Mouse (Mus musculus) spleen, postnatal 36 days (tissue): ENCODE measurements around the gene Bhlhe40.

Experiments used
- DNase-seq, 2 experiments: peaks; one replicate each; pipeline ENCODE4 v3.0.0; 2022; ENCODE audit warnings: low spot score in 2 of 2, mixed read lengths in 1 of 2

Gene Bhlhe40

DNA sequence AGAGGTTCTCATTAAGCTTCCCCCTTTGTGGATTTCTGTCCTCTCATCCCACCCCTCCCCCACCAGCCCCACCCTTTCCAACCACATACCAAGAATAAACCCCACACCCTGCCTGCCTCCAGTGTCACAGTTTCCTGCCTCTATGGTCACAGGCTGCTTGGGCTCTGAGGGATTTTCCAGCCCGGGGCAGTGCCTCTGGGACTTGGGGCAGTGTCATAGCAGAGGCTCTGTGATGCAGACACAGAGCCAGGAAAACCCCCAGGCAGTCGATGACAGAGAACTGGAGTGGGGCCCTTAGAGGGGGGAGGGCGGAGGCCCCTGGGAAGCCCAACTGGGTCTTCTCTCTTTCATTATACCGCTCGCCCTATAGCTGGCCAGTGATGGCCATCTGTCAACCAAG, 27.9 kb downstream of the Bhlhe40 start:
- DNase-seq: no peak

GRCm38 (mm10) chr6:108692986-108693385, 32.6 kb downstream of the Bhlhe40 start:
- no peak for DNase-seq

- peak; percentile 24 to 37 for DNase-seq
These were observed 34.7 kb downstream of the Bhlhe40 start for GRCm38 (mm10) chr6:108694965-108695724.

- DNase-seq: peak; percentile 82 to 83
These were observed 35.7 kb downstream of the Bhlhe40 start for GRCm38 (mm10) chr6:108695844-108696821.

- DNase-seq: no peak
These were observed 36.4 kb downstream of the Bhlhe40 start for GRCm38 (mm10) chr6:108696822-108697202.

GRCm38 (mm10) chr6:108697345-108697744, 36.9 kb downstream of the Bhlhe40 start:
- no peak for DNase-seq

DNA sequence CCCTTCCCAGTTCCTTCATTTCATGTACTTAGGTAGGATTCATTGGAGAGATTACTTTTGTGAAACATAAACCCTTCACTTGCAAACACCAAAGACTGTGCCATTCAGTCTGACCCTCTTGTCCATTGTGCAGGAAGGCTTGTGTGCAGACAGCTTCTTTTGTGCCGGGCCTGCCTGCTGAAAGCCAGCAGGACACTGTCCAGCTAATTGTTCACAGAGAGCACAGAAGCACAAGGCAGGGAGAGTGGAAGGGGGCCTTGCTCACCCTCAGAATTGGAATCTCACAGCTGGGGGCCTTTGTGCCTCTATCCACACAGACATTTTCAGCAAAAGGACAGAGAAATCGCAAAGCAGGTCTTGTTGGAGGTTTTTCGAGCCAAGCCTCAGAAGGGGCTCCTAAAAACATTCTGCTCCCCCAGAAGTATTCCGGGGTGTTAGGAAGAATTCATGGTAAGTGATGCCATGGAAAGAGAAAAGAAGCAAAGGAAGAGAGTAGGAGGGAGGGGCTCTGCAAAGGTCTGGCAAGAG, 38.0 kb downstream of the Bhlhe40 start:
- no peak for DNase-seq

DNA sequence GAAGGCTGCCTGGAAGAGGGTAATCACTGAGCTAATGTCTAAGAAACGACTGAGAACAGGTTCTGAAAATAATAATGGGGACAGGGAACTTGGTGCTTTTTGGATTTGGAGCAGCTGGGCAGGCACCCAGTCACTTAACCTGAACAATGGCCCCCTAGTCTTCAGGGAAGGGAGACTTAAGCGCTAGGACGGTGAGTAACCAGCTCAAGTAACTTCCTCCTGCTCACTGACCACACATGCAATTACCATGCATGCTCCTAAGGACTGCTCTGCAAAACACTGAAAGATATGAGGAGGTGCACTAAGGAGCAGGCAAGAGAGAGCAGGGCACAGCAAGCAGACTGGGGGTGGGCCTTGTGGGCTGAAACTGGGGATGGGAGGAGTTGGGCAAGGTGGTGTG, 39.2 kb downstream of the Bhlhe40 start:
- no peak for DNase-seq

DNA sequence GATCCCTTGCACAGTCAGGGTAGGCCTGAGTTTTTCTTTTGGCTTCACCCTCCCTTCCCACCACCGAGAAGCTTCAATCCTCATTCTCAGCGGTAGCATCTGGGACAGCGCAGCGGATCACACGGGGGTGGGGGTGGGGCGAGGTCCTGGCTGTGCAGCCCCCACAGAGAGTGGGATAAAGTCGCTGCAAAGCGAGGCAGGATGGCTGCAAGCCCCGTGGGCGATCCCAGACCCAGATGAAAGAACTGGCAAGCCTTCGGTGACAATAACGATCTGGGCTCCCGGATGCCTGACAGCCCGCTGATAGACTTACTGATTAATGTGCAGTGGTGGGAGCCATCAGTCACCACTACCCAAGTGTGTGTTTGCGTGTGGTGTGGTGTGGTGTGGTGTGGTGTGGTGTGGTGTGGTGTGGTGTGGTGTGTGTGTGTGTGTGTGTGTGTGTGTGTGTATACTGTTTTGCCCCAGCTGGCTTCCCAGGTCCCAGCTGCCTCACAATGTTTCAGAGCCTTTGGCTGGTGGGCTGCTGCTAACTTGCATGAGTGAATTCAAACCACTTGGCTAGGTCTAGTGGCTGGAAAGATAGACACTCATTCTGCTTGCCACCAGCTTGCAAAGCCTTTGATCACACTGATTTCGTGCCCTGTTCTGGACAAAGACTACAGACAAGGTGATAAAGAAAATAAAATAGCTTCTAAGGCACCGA, 40.4 kb downstream of the Bhlhe40 start:
- no peak for DNase-seq

DNA sequence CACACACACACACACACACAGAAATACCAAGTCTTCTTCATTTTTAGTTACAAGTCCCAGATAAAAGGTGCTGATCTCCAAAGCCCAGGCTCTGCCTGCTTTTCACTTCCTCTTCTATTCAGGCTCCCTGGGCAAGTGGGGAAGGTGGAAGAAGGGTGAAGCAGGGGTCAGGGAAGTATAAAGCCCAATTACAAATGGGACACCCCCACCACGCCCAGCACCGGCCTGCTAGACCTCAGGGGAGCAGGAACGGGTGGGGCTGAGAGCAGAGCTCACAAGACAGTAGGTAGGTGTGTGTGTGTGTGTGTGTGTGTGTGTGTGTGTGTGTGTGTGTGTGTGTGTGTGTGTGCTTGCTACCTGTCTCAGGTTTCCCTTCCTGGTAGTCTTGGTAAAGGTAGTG, 42.2 kb downstream of the Bhlhe40 start:
- peak in 1 of 2 experiments; percentile 56 for DNase-seq

DNA sequence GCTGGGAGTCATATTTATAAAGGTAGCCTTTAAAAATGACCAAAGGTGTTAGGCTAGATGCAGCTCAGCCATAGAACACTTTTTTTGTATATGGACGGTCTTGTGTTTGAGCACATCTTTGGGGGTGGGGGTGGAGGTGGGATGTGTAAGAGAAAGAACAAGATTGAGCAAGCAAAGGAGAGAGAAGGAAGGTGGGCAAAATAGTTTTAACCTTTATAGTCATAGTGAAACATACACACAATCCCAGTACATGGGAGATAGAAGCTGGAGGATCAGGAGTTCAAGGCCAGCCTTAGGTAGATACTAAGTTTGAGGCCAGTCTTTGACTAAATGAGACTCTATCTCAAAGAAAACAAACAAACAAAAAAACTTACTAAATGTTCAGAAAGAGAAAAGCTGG, 42.7 kb downstream of the Bhlhe40 start:
- no peak for DNase-seq

DNA sequence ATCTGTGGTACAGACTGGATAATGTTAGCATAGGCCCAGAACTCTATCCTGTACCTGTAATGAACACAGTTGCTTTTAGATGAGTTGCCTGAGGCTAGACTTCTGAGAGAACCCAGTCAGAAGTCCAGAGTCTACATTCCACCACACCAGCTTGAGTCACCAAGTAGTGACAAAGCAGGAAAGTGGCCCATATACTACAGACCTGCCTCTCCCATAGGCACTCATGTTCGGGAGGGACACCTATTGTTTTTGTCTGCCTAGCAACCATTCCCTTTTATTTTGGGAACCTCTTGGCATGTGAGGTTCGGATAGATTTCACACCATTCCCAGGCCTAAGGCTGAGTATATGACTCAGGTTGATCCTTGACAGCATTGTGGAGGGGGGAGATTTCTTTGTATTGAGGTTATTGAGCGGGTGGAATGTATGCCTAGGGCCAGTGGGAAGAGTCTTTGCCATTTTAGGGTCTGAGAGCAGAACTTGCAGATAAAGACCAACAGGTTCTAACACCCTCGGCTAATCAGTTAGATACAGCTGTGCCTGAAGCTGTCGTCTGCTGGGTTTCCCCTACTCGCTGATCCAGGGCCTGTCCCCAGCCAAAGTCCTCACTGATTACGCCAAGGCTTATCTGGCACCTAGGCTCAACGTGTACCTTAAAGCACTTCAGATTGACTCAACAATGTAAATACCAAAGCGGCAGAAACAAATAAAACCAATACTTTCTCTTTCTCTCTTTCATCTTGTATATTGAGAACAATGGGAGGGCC, 44.1 kb downstream of the Bhlhe40 start:
- DNase-seq: peak in 1 of 2 experiments; percentile 10

GRCm38 (mm10) chr6:108705957-108706356, 45.5 kb downstream of the Bhlhe40 start:
- DNase-seq: no peak

DNA sequence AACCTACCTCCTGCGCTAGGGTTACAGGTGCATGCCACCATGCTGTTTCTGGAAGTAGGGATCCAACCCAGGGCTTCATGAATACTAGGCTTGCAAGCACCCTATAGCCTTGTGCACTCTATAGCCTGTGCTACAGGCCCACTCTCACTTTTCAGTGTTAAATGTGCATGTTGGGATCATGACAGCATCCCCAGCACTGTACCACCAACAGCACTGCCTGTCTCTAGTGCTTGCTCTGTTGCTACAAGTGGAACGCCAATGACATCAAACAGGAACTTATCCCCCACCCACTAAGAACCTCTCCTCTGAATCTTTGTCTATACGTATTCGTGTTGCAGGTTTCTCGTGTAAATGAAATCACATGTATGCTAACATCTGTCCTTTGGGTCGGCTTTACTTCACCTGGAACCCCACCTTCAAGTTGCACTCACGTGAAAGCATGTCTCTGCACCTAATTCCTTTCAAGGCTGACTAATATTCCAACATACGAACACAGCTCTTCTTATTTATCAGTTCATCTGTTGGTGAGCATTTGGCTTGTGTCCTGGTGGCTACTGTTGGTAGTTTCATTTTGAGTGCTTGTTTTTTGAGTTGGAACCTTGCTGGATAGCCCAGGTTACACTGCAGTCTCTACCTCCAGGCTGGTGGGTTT, 46.7 kb downstream of the Bhlhe40 start:
- no peak for DNase-seq

DNA sequence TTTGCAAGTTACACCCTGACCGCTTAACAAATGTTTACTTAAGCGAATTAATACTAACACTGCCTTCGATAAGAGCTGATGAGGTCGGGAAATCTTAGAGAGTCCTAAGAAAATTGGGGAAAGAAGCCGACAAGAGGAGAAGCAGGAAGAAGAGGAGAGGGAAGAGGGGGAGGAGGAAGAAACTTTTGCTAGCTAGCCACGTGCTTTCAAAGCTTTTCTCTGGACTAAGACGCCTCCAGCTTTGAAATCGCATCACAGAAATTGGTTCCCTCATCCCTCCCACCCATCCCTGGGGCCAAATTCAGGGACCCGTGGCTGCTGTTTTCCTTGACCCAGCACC, 48.7 kb downstream of the Bhlhe40 start:
- no peak for DNase-seq

- DNase-seq: peak; percentile 54 to 64
These were observed 49.2 kb downstream of the Bhlhe40 start for GRCm38 (mm10) chr6:108709471-108710231.

DNA sequence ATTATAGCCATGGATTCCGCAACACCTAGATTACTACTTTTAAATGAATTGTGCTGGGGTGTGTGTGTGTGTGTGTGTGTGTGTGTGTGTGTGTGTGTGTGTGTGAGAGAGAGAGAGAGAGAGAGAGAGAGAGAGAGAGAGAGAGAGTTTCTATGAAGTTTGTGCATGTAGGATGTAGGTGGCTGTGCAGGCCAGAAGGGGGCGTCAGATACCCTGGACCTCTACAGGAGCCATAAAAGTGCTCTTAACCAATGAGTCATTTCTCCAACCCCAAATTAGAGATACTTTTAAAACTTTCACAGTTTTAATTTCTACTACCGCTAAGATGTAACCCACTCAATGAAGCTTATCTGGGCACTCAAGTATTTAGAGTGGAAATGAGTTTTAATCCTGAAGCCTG, 50.2 kb downstream of the Bhlhe40 start:
- peak in 1 of 2 experiments; percentile 17 for DNase-seq

GRCm38 (mm10) chr6:108711192-108711964, 50.9 kb downstream of the Bhlhe40 start:
- DNase-seq: peak in 1 of 2 experiments; percentile 36

DNA sequence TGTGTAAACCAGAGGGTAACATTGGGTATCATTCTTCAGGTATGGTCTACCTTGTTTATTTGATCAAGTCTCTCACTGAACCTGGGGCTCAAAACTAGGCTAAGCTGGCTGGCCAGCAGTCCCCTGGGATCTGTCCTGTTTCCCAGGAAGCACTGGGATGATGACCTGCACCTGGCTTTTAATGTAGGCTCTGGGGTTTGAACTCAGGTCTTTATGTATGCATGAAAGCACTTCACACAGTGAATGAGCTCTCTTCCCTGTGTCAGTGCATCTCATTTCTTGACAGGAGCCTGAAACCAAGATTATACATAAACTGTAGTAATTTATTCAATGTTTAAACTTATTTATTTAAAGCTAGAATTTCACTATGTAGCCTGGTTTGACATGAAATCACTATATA, 51.7 kb downstream of the Bhlhe40 start:
- peak in 1 of 2 experiments; percentile 17 for DNase-seq
